Mouse (Mus musculus): ENCODE measurements around the gene Gm36864.

GRCm38 (mm10) chr7:44262791-44263643, 27.0 kb downstream of the Gm36864 start:
- peak; percentile 96 for TF ChIP-seq CTCF (conservative IDR thresholded peaks at IDR 0.05; ENCODE audit: low read length)
- TF ChIP-seq POU5F1 (IDR thresholded peaks at IDR 0.05; ENCODE audit: borderline replicate concordance, low read length): no peak
- no peak for TF ChIP-seq NANOG (IDR thresholded peaks at IDR 0.05; ENCODE audit: borderline replicate concordance, low read length)
